Mouse (Mus musculus) heart, adult 2 months (tissue): ENCODE measurements around the gene Zfp704.

Experiments
- CTCF ChIP-seq: fragments of 200-600 bp; IDR thresholded peaks from 2 replicates; pipeline ENCODE4 v1.8.1; 2022; ENCODE audit warnings: antibody characterized with exemption, mild to moderate bottlenecking, moderate library complexity
- EP300 ChIP-seq: fragments of 200-500 bp; IDR thresholded peaks from 2 replicates; pipeline ENCODE4 v1.6.1; 2011; ENCODE audit warnings: low read depth, low read length, control low read depth; ENCODE audit not compliant: insufficient read depth

GRCm38 (mm10) chr3:9481956-9482355 is 127.9 kb downstream of the Zfp704 start:
- TF ChIP-seq EP300: no peak
- TF ChIP-seq CTCF: no peak
